Mouse (Mus musculus): ENCODE measurements at regions not wholly inside any gene's neighbourhood (a gene's known extent, or its start where the extent isn't known, plus 50 kb on each side); places are given as distances from the start of the nearest gene placed in this dataset.

- Histone ChIP-seq H3K9ac (ENCODE audit: control insufficient read depth, low read depth, low read length, poor library complexity, severe bottlenecking) (no peak overlapping the region), H3K4me3 (ENCODE audit: control insufficient read depth in 1 of 2, insufficient read depth in 1 of 2, low read depth in 2 of 2, low read length in 2 of 2) (no peak overlapping the region), H3K9me3 (replicated peaks; ENCODE audit: insufficient read depth, low read length) (no peaks in the 10 kb centered on the region), H3K27me3 (ENCODE audit: control insufficient read depth in 1 of 2, insufficient read depth in 2 of 2, low read length in 2 of 2) (no peaks in the 10 kb centered on the region), H3K79me2 (ENCODE audit: control insufficient read depth, insufficient read depth, low read length, poor library complexity) (no peaks in the 10 kb centered on the region), H3K27ac (ENCODE audit: control insufficient read depth, low read depth, low read length) (no peak overlapping the region), H3K4me1 (ENCODE audit: control insufficient read depth in 1 of 2, insufficient read depth in 2 of 2, low read length in 2 of 2) (peaks cover 0 to 9% of the 10 kb centered on the region in 2 experiments; a peak in 3 of 4 replicates), H3K36me3 (ENCODE audit: control insufficient read depth in 1 of 2, insufficient read depth in 2 of 2, low read length in 2 of 2) (peaks cover 0 to 8% of the 10 kb centered on the region in 2 experiments; a peak in 2 of 4 replicates)
- DNase-seq (ENCODE audit: low read depth, low spot score): no peak
- TF ChIP-seq TAL1 (IDR thresholded peaks at IDR 0.05; ENCODE audit: low read length) (no peak), NRF1 (IDR thresholded peaks at IDR 0.05; ENCODE audit: insufficient read depth, low read depth, low read length, poor library complexity, severe bottlenecking) (no peak), TBP (IDR thresholded peaks at IDR 0.05; ENCODE audit: low read depth, low read length) (no peak), ZKSCAN1 (IDR thresholded peaks at IDR 0.05; ENCODE audit: low read depth, low read length) (no peak), E2F4 (IDR thresholded peaks at IDR 0.05; ENCODE audit: borderline replicate concordance, low read depth, low read length) (no peak), GABPA (IDR thresholded peaks at IDR 0.05; ENCODE audit: low read depth, low read length) (no peak), UBTF (IDR thresholded peaks at IDR 0.05; ENCODE audit: borderline replicate concordance, insufficient read depth, low read depth, low read length) (no peak), ZC3H11A (IDR thresholded peaks at IDR 0.05; ENCODE audit: low read depth, low read length) (no peak), ZMIZ1 (IDR thresholded peaks at IDR 0.05; ENCODE audit: low read depth, low read length) (no peak), MYB (IDR thresholded peaks at IDR 0.05; ENCODE audit: low read depth, low read length) (no peak), RAD21 (IDR thresholded peaks at IDR 0.05; ENCODE audit: low read depth, low read length) (no peak)
Observed at GRCm38 (mm10) chr3:14999914-15000313, 113.8 kb downstream of the Car2 start.

GRCm38 (mm10) chr3:15000657-15001056 is 114.6 kb downstream of the Car2 start:
- H3K27ac ChIP-seq (ENCODE audit: control insufficient read depth, low read depth, low read length): no peak overlapping the region

GRCm38 (mm10) chr3:15007821-15008220 is 121.7 kb downstream of the Car2 start:
- TF ChIP-seq USF1 (IDR thresholded peaks at IDR 0.05; ENCODE audit: low read depth, low read length) (no peak), MYB (IDR thresholded peaks at IDR 0.05; ENCODE audit: low read depth, low read length) (no peak), EP300 (IDR thresholded peaks at IDR 0.05; ENCODE audit: low read depth in 1 of 2, low read length in 2 of 2) (no peak), ZNF384 (IDR thresholded peaks at IDR 0.05; ENCODE audit: low read depth, low read length) (no peak), ZMIZ1 (IDR thresholded peaks at IDR 0.05; ENCODE audit: low read depth, low read length) (no peak), USF2 (IDR thresholded peaks at IDR 0.05; ENCODE audit: borderline replicate concordance in 1 of 2, insufficient read depth in 1 of 2, low read depth in 1 of 2, low read length in 2 of 2) (no peak)
- H3K36me3 ChIP-seq (ENCODE audit: control insufficient read depth in 1 of 2, insufficient read depth in 2 of 2, low read length in 2 of 2): peaks cover 0 to 3% of the 10 kb centered on the region in 2 experiments; a peak in 1 of 4 replicates
- H3K9me3 ChIP-seq (replicated peaks; ENCODE audit: insufficient read depth, low read length): no peaks in the 10 kb centered on the region
- no peaks in the 10 kb centered on the region for H3K79me2 ChIP-seq (ENCODE audit: control insufficient read depth, insufficient read depth, low read length, poor library complexity)
- no peaks in the 10 kb centered on the region for H3K4me1 ChIP-seq (ENCODE audit: control insufficient read depth in 1 of 2, insufficient read depth in 2 of 2, low read length in 2 of 2)
- no peak overlapping the region for H3K9ac ChIP-seq (ENCODE audit: control insufficient read depth, low read depth, low read length, poor library complexity, severe bottlenecking)
- H3K27me3 ChIP-seq (ENCODE audit: control insufficient read depth in 1 of 2, insufficient read depth in 2 of 2, low read length in 2 of 2): no peaks in the 10 kb centered on the region
- no peak overlapping the region for H3K27ac ChIP-seq (ENCODE audit: control insufficient read depth, low read depth, low read length)
- DNase-seq (ENCODE audit: low read depth, low spot score): no peak
- H3K4me3 ChIP-seq (ENCODE audit: control insufficient read depth in 1 of 2, insufficient read depth in 1 of 2, low read depth in 2 of 2, low read length in 2 of 2): no peak overlapping the region

More at GRCm38 (mm10) chr3:15000657-15001056, 114.6 kb downstream of the Car2 start:
- Histone ChIP-seq H3K36me3 (ENCODE audit: control insufficient read depth in 1 of 2, insufficient read depth in 2 of 2, low read length in 2 of 2) (peaks cover 0 to 8% of the 10 kb centered on the region in 2 experiments; a peak in 2 of 4 replicates), H3K4me1 (ENCODE audit: control insufficient read depth in 1 of 2, insufficient read depth in 2 of 2, low read length in 2 of 2) (peaks cover 0 to 9% of the 10 kb centered on the region in 2 experiments; a peak in 3 of 4 replicates), H3K79me2 (ENCODE audit: control insufficient read depth, insufficient read depth, low read length, poor library complexity) (no peaks in the 10 kb centered on the region), H3K27me3 (ENCODE audit: control insufficient read depth in 1 of 2, insufficient read depth in 2 of 2, low read length in 2 of 2) (no peaks in the 10 kb centered on the region), H3K9me3 (replicated peaks; ENCODE audit: insufficient read depth, low read length) (no peaks in the 10 kb centered on the region), H3K4me3 (ENCODE audit: control insufficient read depth in 1 of 2, insufficient read depth in 1 of 2, low read depth in 2 of 2, low read length in 2 of 2) (no peak overlapping the region), H3K9ac (ENCODE audit: control insufficient read depth, low read depth, low read length, poor library complexity, severe bottlenecking) (no peak overlapping the region)
- no peak for DNase-seq (ENCODE audit: low read depth, low spot score)
- TF ChIP-seq CHD1 (IDR thresholded peaks at IDR 0.05; ENCODE audit: low read depth, low read length): no peak

Measured in MEL (cell line).